Mouse (Mus musculus) E14TG2a.4 (cell line): ENCODE results near the gene Dcdc2a.
A peak's percentile ranks its signal among the peaks of the same experiment; 100 is the strongest.

Experiments
- H3K27me3 ChIP-seq: 2 replicates; pipeline ENCODE4 v1.6.1; 2014; ENCODE audit warnings: low read length, control low read depth; ENCODE audit not compliant: insufficient read depth
- H3K36me3 ChIP-seq: 2 replicates; pipeline ENCODE4 v1.6.1; 2014; ENCODE audit warnings: low read length, control low read depth; ENCODE audit not compliant: insufficient read depth
- H3K4me1 ChIP-seq: replicated peaks from 2 replicates; pipeline ENCODE4 v1.6.1; 2014; ENCODE audit warnings: low read depth, low read length, control low read depth
- H3K4me3 ChIP-seq: replicated peaks from 2 replicates; pipeline ENCODE4 v1.5.1; 2014; ENCODE audit warnings: mild to moderate bottlenecking, low read length
- H3K9me3 ChIP-seq: 2 replicates; pipeline ENCODE4 v1.6.1; 2014; ENCODE audit warnings: low read length, control low read depth
- CTCF ChIP-seq: conservative IDR thresholded peaks from 2 replicates; pipeline ENCODE4 v1.5.1; 2014; ENCODE audit warnings: low read length
- NANOG ChIP-seq: IDR thresholded peaks from 2 replicates; pipeline ENCODE4 v1.6.1; 2014; ENCODE audit warnings: borderline replicate concordance, low read length, mixed read lengths
- POU5F1 ChIP-seq: IDR thresholded peaks from 2 replicates; pipeline ENCODE4 v1.6.1; 2014; ENCODE audit warnings: low read length, borderline replicate concordance

Dcdc2a gene

GRCm38 (mm10) chr13:25055873-25056667, at the start of gene Dcdc2a:
Gene Dcdc2a, plus strand, starts transcription at chr13:25056004.
- TF ChIP-seq NANOG, result no peak
- no peak for TF ChIP-seq POU5F1
- no peak for TF ChIP-seq CTCF
- H3K4me3 ChIP-seq, result peak within 1 kb of the TSS; percentile 80

GRCm38 (mm10) chr13:25007115-25007514, 48.7 kb upstream of the Dcdc2a start:
- Histone ChIP-seq H3K36me3 (peaks cover 29% of the 10 kb centered on the region), H3K9me3 (peaks cover 16% of the 10 kb centered on the region)
- no peak for TF ChIP-seq POU5F1
- no peak for TF ChIP-seq NANOG
- no peak for TF ChIP-seq CTCF

More at GRCm38 (mm10) chr13:25055873-25056667, at the start of gene Dcdc2a:
- Histone ChIP-seq H3K36me3 (no peaks in the 10 kb centered on the region), H3K4me1 (peaks cover 14% of the 10 kb centered on the region), H3K9me3 (peaks cover 33% of the 10 kb centered on the region), H3K27me3 (peaks cover 38% of the 10 kb centered on the region)

GRCm38 (mm10) chr13:25018316-25018715, 37.5 kb upstream of the Dcdc2a start:
- Histone ChIP-seq H3K9me3 (no peaks in the 10 kb centered on the region), H3K27me3 (peaks cover 23% of the 10 kb centered on the region), H3K4me3 (no peak overlapping the region), H3K36me3 (peaks cover 17% of the 10 kb centered on the region), H3K4me1 (peaks cover 17% of the 10 kb centered on the region)
- TF ChIP-seq POU5F1 (no peak), CTCF (no peak)

More at GRCm38 (mm10) chr13:25007115-25007514, 48.7 kb upstream of the Dcdc2a start:
- H3K4me1 ChIP-seq, result no peaks in the 10 kb centered on the region
- H3K27me3 ChIP-seq, result no peaks in the 10 kb centered on the region
- no peak overlapping the region for H3K4me3 ChIP-seq

GRCm38 (mm10) chr13:25019793-25020539, 35.8 kb upstream of the Dcdc2a start, which contains the start of gene Mrs2:
Gene Mrs2, minus strand, starts transcription at chr13:25020379.
- peaks cover 17% of the 10 kb centered on the region for H3K4me1 ChIP-seq
- H3K4me3 ChIP-seq, result peak within 1 kb of the TSS; percentile 83
- TF ChIP-seq NANOG (no peak), POU5F1 (no peak), CTCF (no peak)
- H3K27me3 ChIP-seq, result peaks cover 23% of the 10 kb centered on the region
- peaks cover 17% of the 10 kb centered on the region for H3K36me3 ChIP-seq
- no peaks in the 10 kb centered on the region for H3K9me3 ChIP-seq

GRCm38 (mm10) chr13:25020540-25020892, 35.3 kb upstream of the Dcdc2a start:
- H3K9me3 ChIP-seq, result no peaks in the 10 kb centered on the region
- peaks cover 23% of the 10 kb centered on the region for H3K27me3 ChIP-seq
- TF ChIP-seq POU5F1 (no peak), NANOG (no peak), CTCF (no peak)
- H3K36me3 ChIP-seq, result peaks cover 17% of the 10 kb centered on the region
- H3K4me1 ChIP-seq, result peaks cover 17% of the 10 kb centered on the region
- H3K4me3 ChIP-seq, result peak overlapping the region; percentile 83; the same call in 1 of the 2 replicates

GRCm38 (mm10) chr13:25022386-25022785, 33.4 kb upstream of the Dcdc2a start:
- H3K4me1 ChIP-seq, result peaks cover 13% of the 10 kb centered on the region
- peaks cover 23% of the 10 kb centered on the region for H3K27me3 ChIP-seq
- no peak for TF ChIP-seq POU5F1
- TF ChIP-seq CTCF, result no peak
- no peak for TF ChIP-seq NANOG
- no peak overlapping the region for H3K4me3 ChIP-seq
- peaks cover 10% of the 10 kb centered on the region for H3K36me3 ChIP-seq
- H3K9me3 ChIP-seq, result no peaks in the 10 kb centered on the region

- Histone ChIP-seq H3K36me3 (0 out of 2 replicates have a peak, but pooled peaks cover 3% of the 10 kb centered on the region), H3K27me3 (peaks cover 23% of the 10 kb centered on the region), H3K4me3 (no peak overlapping the region), H3K4me1 (peaks cover 13% of the 10 kb centered on the region), H3K9me3 (no peaks in the 10 kb centered on the region)
- TF ChIP-seq POU5F1, result no peak
- TF ChIP-seq NANOG, result no peak
- TF ChIP-seq CTCF, result no peak
Measured at GRCm38 (mm10) chr13:25023129-25023528, 32.7 kb upstream of the Dcdc2a start.

- Histone ChIP-seq H3K4me3 (no peak overlapping the region), H3K36me3 (no peaks in the 10 kb centered on the region), H3K9me3 (no peaks in the 10 kb centered on the region), H3K4me1 (peaks cover 6% of the 10 kb centered on the region), H3K27me3 (peaks cover 10% of the 10 kb centered on the region)
- TF ChIP-seq CTCF (peak; percentile 55), POU5F1 (no peak), NANOG (no peak)
Measured at GRCm38 (mm10) chr13:25024655-25025054, 31.1 kb upstream of the Dcdc2a start.
